Mouse (Mus musculus): ENCODE measurements around the gene Med12l. TPM values are rescaled to one million over a fixed set of nuclear protein-coding genes. Genes with fewer than 3 reads are reported as not detected.

The Med12l gene
- polyA plus RNA-seq, 1 experiment: 16.9 TPM

DNA sequence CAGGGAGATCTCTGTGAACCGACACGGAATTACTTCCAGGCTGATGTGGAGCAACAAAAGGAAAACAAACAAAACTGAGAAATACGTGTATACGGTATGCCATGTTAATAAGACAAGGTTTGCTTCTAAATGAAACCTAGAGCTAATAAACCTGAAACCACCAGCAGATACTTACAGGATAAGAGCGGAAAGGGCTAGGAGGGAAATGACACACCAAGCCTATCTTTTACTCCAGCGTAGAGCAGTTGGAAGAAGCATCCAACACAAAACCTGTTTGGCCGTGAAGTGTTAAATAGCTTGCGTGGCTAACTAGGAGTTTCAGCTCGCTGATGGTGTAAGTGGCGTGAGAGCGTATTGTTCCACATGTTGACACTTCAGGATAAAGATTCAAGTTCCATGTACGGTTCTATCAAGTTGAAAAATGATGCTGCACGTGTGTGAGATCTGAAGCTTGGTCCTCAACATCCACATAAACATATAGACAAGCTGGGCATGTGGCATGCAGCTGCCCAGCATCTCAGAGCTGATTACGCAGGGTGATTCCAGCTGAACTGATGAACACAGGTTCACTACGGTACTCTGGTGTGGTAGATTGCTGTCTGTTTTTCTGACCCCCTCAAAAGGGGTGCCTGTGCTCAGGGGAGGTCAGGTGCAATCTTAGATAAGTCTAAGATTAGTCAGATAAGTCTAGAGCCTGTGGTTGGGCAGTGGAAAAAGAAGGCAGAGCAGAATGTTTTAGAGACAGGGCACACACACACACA is 21.6 kb upstream of the Med12l start:
- no peak overlapping the region for H3K4me3 ChIP-seq (replicated peaks; ENCODE audit: insufficient read depth, low read depth, low read length)
- WGBS: 92% methylated on average over 15 of the region's 15 CpGs
- H3K27ac ChIP-seq (ENCODE audit: insufficient read depth, low read length): no peak overlapping the region
- TF ChIP-seq CTCF (IDR thresholded peaks at IDR 0.05; ENCODE audit: borderline replicate concordance, insufficient read depth, low read depth, low read length) (no peak), POLR2A (IDR thresholded peaks at IDR 0.05; ENCODE audit: borderline replicate concordance, insufficient read depth, low read length) (no peak)
- no peak for DNase-seq
- H3K27me3 ChIP-seq (ENCODE audit: control insufficient read depth, insufficient read depth, low read length): no peaks in the 10 kb centered on the region
- H3K4me1 ChIP-seq (ENCODE audit: control insufficient read depth, insufficient read depth, low read length): 0 out of 2 replicates have a peak, but pooled peaks cover 3% of the 10 kb centered on the region

DNA sequence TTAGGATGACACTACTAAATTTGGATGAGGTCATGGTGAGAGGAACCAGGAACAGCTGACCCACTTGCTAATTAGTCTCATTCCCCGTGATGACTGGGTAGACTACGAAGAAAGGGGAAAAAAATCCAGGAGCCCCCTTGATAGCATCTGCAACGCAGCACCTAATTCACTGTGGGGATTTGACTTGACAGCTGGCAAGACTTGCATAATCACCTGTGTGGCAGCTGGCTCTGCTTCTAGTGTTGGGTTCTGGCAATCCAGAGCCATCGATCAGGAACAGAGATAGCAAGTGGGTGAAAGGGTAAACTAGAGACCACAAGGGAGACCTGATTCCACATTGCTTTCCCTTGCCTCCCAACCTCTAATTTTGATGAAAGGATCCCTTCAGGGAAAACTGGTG is 19.8 kb upstream of the Med12l start:
- Histone ChIP-seq H3K4me1 (ENCODE audit: control insufficient read depth, insufficient read depth, low read length) (0 out of 2 replicates have a peak, but pooled peaks cover 3% of the 10 kb centered on the region), H3K27me3 (ENCODE audit: control insufficient read depth, insufficient read depth, low read length) (no peaks in the 10 kb centered on the region), H3K27ac (ENCODE audit: insufficient read depth, low read length) (no peak overlapping the region), H3K4me3 (replicated peaks; ENCODE audit: insufficient read depth, low read depth, low read length) (no peak overlapping the region)
- TF ChIP-seq POLR2A (IDR thresholded peaks at IDR 0.05; ENCODE audit: borderline replicate concordance, insufficient read depth, low read length) (no peak), CTCF (IDR thresholded peaks at IDR 0.05; ENCODE audit: borderline replicate concordance, insufficient read depth, low read depth, low read length) (no peak)
- no peak for DNase-seq
- 76% methylated on average over 4 of the region's 4 CpGs for whole genome bisulfite sequencing

DNA sequence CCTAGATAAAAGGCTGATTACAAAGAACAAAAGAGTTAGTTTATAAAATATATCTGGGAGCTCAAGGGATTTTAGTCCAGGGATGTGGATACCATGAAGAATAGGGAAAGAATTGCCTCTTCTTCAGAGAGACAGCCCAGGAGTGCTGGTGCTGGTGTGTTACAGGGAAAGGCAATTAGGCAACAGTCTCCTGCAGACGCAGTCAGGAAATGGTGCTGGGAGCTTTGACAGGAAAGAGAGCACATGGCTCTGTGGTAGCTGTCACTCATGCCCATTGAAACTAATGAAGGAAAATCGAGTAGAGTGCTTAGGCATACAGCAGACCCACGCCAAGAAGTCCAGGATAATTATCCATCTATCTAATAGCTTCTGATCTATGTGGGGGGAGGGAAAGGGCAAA is 16.3 kb upstream of the Med12l start:
- 47% methylated on average over 3 of the region's 3 CpGs for WGBS
- H3K27ac ChIP-seq (ENCODE audit: insufficient read depth, low read length): no peak overlapping the region
- no peak for TF ChIP-seq CTCF (IDR thresholded peaks at IDR 0.05; ENCODE audit: borderline replicate concordance, insufficient read depth, low read depth, low read length)
- TF ChIP-seq POLR2A (IDR thresholded peaks at IDR 0.05; ENCODE audit: borderline replicate concordance, insufficient read depth, low read length): no peak
- no peaks in the 10 kb centered on the region for H3K27me3 ChIP-seq (ENCODE audit: control insufficient read depth, insufficient read depth, low read length)
- peaks cover 5% of the 10 kb centered on the region; the same call in 1 of the 2 replicates for H3K4me1 ChIP-seq (ENCODE audit: control insufficient read depth, insufficient read depth, low read length)
- no peak for DNase-seq
- no peak overlapping the region for H3K4me3 ChIP-seq (replicated peaks; ENCODE audit: insufficient read depth, low read depth, low read length)

DNA sequence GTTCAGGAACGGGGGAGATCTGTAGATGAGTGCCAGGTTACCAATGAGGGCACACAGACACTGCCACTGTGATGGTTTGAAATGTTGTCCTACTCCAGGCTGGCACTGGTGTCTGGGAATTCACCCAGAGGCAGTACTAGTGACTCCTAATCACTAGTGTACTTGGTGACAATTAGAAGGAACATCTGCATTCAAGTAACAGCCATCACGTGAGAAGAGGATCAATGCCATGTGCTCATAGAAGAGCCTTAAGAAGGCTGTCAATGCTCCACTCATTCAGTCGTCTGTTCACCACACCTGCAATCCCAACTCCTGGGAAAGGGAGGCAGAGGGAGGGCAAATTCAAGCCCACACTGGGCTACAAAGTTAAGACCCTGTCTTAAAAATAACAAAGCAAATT is 15.1 kb upstream of the Med12l start:
- peaks cover 5% of the 10 kb centered on the region; the same call in 1 of the 2 replicates for H3K4me1 ChIP-seq (ENCODE audit: control insufficient read depth, insufficient read depth, low read length)
- no peak for DNase-seq
- 82% methylated on average over 3 of the region's 3 CpGs for WGBS

DNA sequence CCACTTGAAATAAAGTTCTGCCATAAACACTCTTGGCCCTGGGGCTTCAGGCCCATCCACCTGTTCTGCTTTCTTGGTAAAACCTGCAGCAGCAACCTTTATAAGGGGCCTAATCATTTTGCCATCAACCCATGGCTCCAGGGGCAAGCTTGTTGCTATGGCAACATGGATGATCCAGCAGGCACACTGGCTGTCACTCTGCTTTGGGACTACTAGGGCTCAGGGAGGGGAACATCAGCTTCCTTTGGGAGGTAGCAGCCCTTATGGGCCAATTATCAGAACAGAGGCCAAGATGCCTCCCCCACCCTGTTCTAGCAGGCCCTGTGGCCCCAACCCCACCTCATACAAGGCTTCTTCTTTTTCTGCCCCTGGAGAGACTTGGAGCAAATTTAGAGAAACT is 13.5 kb upstream of the Med12l start:
- Histone ChIP-seq H3K27ac (ENCODE audit: insufficient read depth, low read length) (no peak overlapping the region), H3K27me3 (ENCODE audit: control insufficient read depth, insufficient read depth, low read length) (no peaks in the 10 kb centered on the region), H3K4me1 (ENCODE audit: control insufficient read depth, insufficient read depth, low read length) (peaks cover 5% of the 10 kb centered on the region; the same call in 1 of the 2 replicates), H3K4me3 (replicated peaks; ENCODE audit: insufficient read depth, low read depth, low read length) (no peak overlapping the region)
- DNase-seq: no peak
- TF ChIP-seq CTCF (IDR thresholded peaks at IDR 0.05; ENCODE audit: borderline replicate concordance, insufficient read depth, low read depth, low read length) (no peak), POLR2A (IDR thresholded peaks at IDR 0.05; ENCODE audit: borderline replicate concordance, insufficient read depth, low read length) (no peak)

More for the DNA sequence above, 15.1 kb upstream of the Med12l start:
- H3K27ac ChIP-seq (ENCODE audit: insufficient read depth, low read length): no peak overlapping the region
- no peak for TF ChIP-seq POLR2A (IDR thresholded peaks at IDR 0.05; ENCODE audit: borderline replicate concordance, insufficient read depth, low read length)
- TF ChIP-seq CTCF (IDR thresholded peaks at IDR 0.05; ENCODE audit: borderline replicate concordance, insufficient read depth, low read depth, low read length): no peak
- H3K27me3 ChIP-seq (ENCODE audit: control insufficient read depth, insufficient read depth, low read length): no peaks in the 10 kb centered on the region
- H3K4me3 ChIP-seq (replicated peaks; ENCODE audit: insufficient read depth, low read depth, low read length): no peak overlapping the region

DNA sequence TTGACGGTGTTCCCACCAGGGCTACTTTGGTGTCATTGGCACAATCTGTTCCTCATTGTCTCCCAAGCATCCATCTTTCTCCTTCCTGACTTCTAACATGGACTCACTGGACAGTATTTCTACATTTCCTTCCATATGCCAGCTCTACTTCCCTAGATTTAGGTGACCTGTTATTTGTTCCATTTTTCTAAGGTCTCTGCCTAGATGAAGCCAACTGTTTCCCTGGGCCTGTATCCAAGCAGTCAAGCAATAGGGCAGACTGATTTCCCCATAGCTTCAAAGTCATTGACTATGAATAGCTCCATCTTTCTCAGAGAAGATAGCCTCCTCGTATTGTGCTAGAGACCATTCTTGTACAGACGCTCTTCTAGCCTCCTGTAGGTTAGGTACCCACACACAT is 12.0 kb upstream of the Med12l start:
- no peaks in the 10 kb centered on the region for H3K27me3 ChIP-seq (ENCODE audit: control insufficient read depth, insufficient read depth, low read length)
- DNase-seq: peak in 1 of 2 experiments; percentile 69
- no peak overlapping the region for H3K4me3 ChIP-seq (replicated peaks; ENCODE audit: insufficient read depth, low read depth, low read length)
- 40% methylated on average over 3 of the region's 3 CpGs for WGBS
- H3K27ac ChIP-seq (ENCODE audit: insufficient read depth, low read length): no peak overlapping the region
- TF ChIP-seq POLR2A (IDR thresholded peaks at IDR 0.05; ENCODE audit: borderline replicate concordance, insufficient read depth, low read length) (no peak), CTCF (IDR thresholded peaks at IDR 0.05; ENCODE audit: borderline replicate concordance, insufficient read depth, low read depth, low read length) (no peak)
- peaks cover 5% of the 10 kb centered on the region; the same call in 1 of the 2 replicates for H3K4me1 ChIP-seq (ENCODE audit: control insufficient read depth, insufficient read depth, low read length)

DNA sequence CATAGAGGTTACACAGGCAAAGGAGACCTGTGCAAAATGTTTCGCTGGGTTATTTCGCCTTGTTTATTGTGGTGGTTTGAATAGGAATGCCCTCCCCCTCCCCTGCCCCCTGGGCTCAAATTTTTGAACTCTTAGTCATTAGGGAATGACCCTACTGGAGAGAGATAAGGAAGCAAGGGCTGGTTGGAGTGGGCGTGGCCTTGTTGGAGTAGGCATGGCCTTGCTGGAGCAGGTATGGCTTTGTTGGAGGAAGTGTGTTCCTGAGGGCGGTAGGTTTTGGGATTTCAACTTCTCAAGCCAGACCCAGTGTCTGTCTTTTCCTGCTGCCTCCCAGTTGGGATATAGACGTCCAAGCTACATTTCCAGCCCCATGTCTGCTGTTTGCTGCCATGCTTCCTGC is 1.9 kb upstream of the Med12l start:
- WGBS: 89% methylated on average over 5 of the region's 5 CpGs
- TF ChIP-seq POLR2A (IDR thresholded peaks at IDR 0.05; ENCODE audit: borderline replicate concordance, insufficient read depth, low read length) (no peak), CTCF (IDR thresholded peaks at IDR 0.05; ENCODE audit: borderline replicate concordance, insufficient read depth, low read depth, low read length) (no peak)
- Histone ChIP-seq H3K4me3 (replicated peaks; ENCODE audit: insufficient read depth, low read depth, low read length) (no peak overlapping the region), H3K4me1 (ENCODE audit: control insufficient read depth, insufficient read depth, low read length) (peaks cover 3% of the 10 kb centered on the region; the same call in 1 of the 2 replicates), H3K27ac (ENCODE audit: insufficient read depth, low read length) (no peak overlapping the region), H3K27me3 (ENCODE audit: control insufficient read depth, insufficient read depth, low read length) (no peaks in the 10 kb centered on the region)
- no peak for DNase-seq

All from cerebellum, adult 2 months (tissue).